8 mouse cellular contexts compared by ENCODE assay signal in genomic region chr6:54565665-54566545, GRCm38 (mm10). TPM values are rescaled to one million over a fixed set of nuclear protein-coding genes. Genes with fewer than 3 reads are reported as not detected.
DNase-seq lines count a peak whose midpoint lies in the region; ATAC-seq and TF ChIP-seq lines count a peak whose summit lies in the region.

Scrn1 (minus strand) TSS chr6:54566489.

- H3K4me2 ChIP-seq in forebrain, embryonic 15.5 days (replicated peaks): peak within 1 kb of the TSS; percentile 69
- H3K4me2 ChIP-seq in heart, postnatal 0 days (ENCODE audit: low read depth, low read length): peak within 1 kb of the TSS; percentile 86
- H3K4me2 ChIP-seq in liver, embryonic 14.5 days (ENCODE audit: low read depth): peak within 1 kb of the TSS; percentile 57
- peak within 1 kb of the TSS; percentile 80 for H3K4me2 ChIP-seq in neural tube, embryonic 14.5 days (ENCODE audit: low read depth, low read length)

- under 1% methylated on average over 59 of the region's 60 CpGs for WGBS in forebrain, embryonic 15.5 days
- WGBS in heart, postnatal 0 days: 2% methylated on average over 60 of the region's 60 CpGs
- WGBS in liver, embryonic 14.5 days (ENCODE audit: insufficient replicate concordance): 1% methylated on average over 60 of the region's 60 CpGs
- WGBS in neural tube, embryonic 14.5 days: under 1% methylated on average over 60 of the region's 60 CpGs

- H3K9ac ChIP-seq in forebrain, embryonic 15.5 days (replicated peaks): peak within 1 kb of the TSS; percentile 91
- H3K9ac ChIP-seq in heart, postnatal 0 days (replicated peaks; ENCODE audit: low read depth, low read length): peak within 1 kb of the TSS; percentile 44
- H3K9ac ChIP-seq in liver, embryonic 14.5 days (replicated peaks): no peak within 1 kb of the TSS
- peak within 1 kb of the TSS; percentile 63 for H3K9ac ChIP-seq in neural tube, embryonic 14.5 days (replicated peaks; ENCODE audit: low read depth, low read length)

- no peak for TF ChIP-seq EP300 in heart, postnatal 0 days (IDR thresholded peaks at IDR 0.05; ENCODE audit: low read depth)
- no peak for TF ChIP-seq EP300 in liver, embryonic 14.5 days (IDR thresholded peaks at IDR 0.05; ENCODE audit: low read depth)

- peaks cover 65% of the 10 kb centered on the region for H3K4me1 ChIP-seq in forebrain, embryonic 15.5 days
- no peaks in the 10 kb centered on the region for H3K4me1 ChIP-seq in heart, postnatal 0 days (ENCODE audit: control insufficient read depth, insufficient read depth)
- H3K4me1 ChIP-seq in liver, embryonic 14.5 days (replicated peaks; ENCODE audit: control insufficient read depth in 2 of 2, insufficient read depth in 2 of 2, low read length in 1 of 2): no peaks in the 10 kb centered on the region
- H3K4me1 ChIP-seq in neural tube, embryonic 14.5 days (ENCODE audit: control insufficient read depth, insufficient read depth, low read length): peaks cover 18% of the 10 kb centered on the region

- DNase-seq in MN1 (ENCODE audit: low spot score): peak; percentile 62
- peak; percentile 70 for DNase-seq in cerebellum, adult 11 months
- DNase-seq in heart, postnatal 0 days (ENCODE audit: low spot score): no peak
- peak; percentile 74 for DNase-seq in layer of hippocampus, adult 11-12 months (ENCODE audit: low spot score)
- DNase-seq in liver, embryonic 14.5 days (ENCODE audit: low read depth in 3 of 3, low spot score in 3 of 3): no peak
- DNase-seq in thymus, postnatal 36 days: peak; percentile 34 to 49

- H3K27ac ChIP-seq in forebrain, embryonic 15.5 days (replicated peaks): peak within 1 kb of the TSS; percentile 96
- H3K27ac ChIP-seq in heart, postnatal 0 days (ENCODE audit: low read depth): 0 out of 2 replicates have a peak within 1 kb of the TSS, but pooled peaks have one; percentile 11
- H3K27ac ChIP-seq in liver, embryonic 14.5 days: no peak within 1 kb of the TSS
- H3K27ac ChIP-seq in neural tube, embryonic 14.5 days (ENCODE audit: low read depth, low read length): peak within 1 kb of the TSS; percentile 88

- peak; percentile 85 for ATAC-seq in forebrain, embryonic 15.5 days (replicated peaks)
- peak; percentile 79 for ATAC-seq in heart, postnatal 0 days (ENCODE audit: insufficient read depth, low read depth)
- ATAC-seq in liver, embryonic 14.5 days (ENCODE audit: insufficient read depth): no peak
- ATAC-seq in neural tube, embryonic 14.5 days (ENCODE audit: low read depth): peak; percentile 86

- H3K4me3 ChIP-seq in forebrain, embryonic 15.5 days: peak within 1 kb of the TSS; percentile 64
- peak within 1 kb of the TSS; percentile 58 for H3K4me3 ChIP-seq in heart, postnatal 0 days (ENCODE audit: low read depth, low read length)
- peak within 1 kb of the TSS; percentile 37 to 39 for H3K4me3 ChIP-seq in liver, embryonic 14.5 days (ENCODE audit: insufficient read depth in 1 of 2, low read depth in 2 of 2, low read length in 2 of 2)
- H3K4me3 ChIP-seq in neural tube, embryonic 14.5 days (ENCODE audit: low read depth, low read length): peak within 1 kb of the TSS; percentile 62

- TF ChIP-seq CTCF in heart, postnatal 0 days (IDR thresholded peaks at IDR 0.05; ENCODE audit: low read depth): no peak
- TF ChIP-seq CTCF in liver, embryonic 14.5 days (IDR thresholded peaks at IDR 0.05; ENCODE audit: low read depth): no peak

- no peaks in the 10 kb centered on the region for H3K36me3 ChIP-seq in forebrain, embryonic 15.5 days
- H3K36me3 ChIP-seq in heart, postnatal 0 days (replicated peaks; ENCODE audit: control insufficient read depth, insufficient read depth, low read length): no peaks in the 10 kb centered on the region
- no peaks in the 10 kb centered on the region for H3K36me3 ChIP-seq in liver, embryonic 14.5 days (replicated peaks; ENCODE audit: control insufficient read depth, insufficient read depth, low read depth)
- no peaks in the 10 kb centered on the region for H3K36me3 ChIP-seq in neural tube, embryonic 14.5 days (ENCODE audit: control insufficient read depth, insufficient read depth, low read length)

- H3K27me3 ChIP-seq in forebrain, embryonic 15.5 days: no peaks in the 10 kb centered on the region
- 0 out of 2 replicates have a peak, but pooled peaks cover 12% of the 10 kb centered on the region for H3K27me3 ChIP-seq in heart, postnatal 0 days (ENCODE audit: control insufficient read depth, insufficient read depth, low read length)
- H3K27me3 ChIP-seq in liver, embryonic 14.5 days (ENCODE audit: control insufficient read depth, insufficient read depth, low read length): peaks cover 28% of the 10 kb centered on the region
- H3K27me3 ChIP-seq in neural tube, embryonic 14.5 days (ENCODE audit: control insufficient read depth, insufficient read depth, low read length): no peaks in the 10 kb centered on the region

- H3K9me3 ChIP-seq in forebrain, embryonic 15.5 days: no peaks in the 10 kb centered on the region
- no peaks in the 10 kb centered on the region for H3K9me3 ChIP-seq in heart, postnatal 0 days (replicated peaks; ENCODE audit: control insufficient read depth, low read length)
- H3K9me3 ChIP-seq in liver, embryonic 14.5 days (ENCODE audit: control insufficient read depth, low read length): no peaks in the 10 kb centered on the region
- H3K9me3 ChIP-seq in neural tube, embryonic 14.5 days (ENCODE audit: control insufficient read depth, low read length): no peaks in the 10 kb centered on the region

RNA-seq across cellular contexts. Expression of gene Scrn1, which starts in this region (rescaled TPM):
- polyA plus RNA-seq in forebrain, embryonic 15.5 days (2015; fragmentation: Nextera tagmentation; extraction: Ambion mirVana): 135 TPM in 2 replicates
- 8.9 and 14.5 TPM in 2 replicates for total RNA-seq in heart, postnatal 0 days (2014; rRNA removed; ENCODE audit: low replicate concordance)
- 7.4 and 8.3 TPM in 2 replicates for polyA plus RNA-seq in heart, postnatal 0 days (2015; fragmentation: Nextera tagmentation; extraction: Ambion mirVana)
- polyA plus RNA-seq in liver, embryonic 14.5 days (2012; rRNA removed): 0.10 and 0.13 TPM in 2 replicates
- 0.08 and 0.24 TPM in 2 replicates for polyA plus RNA-seq in liver, embryonic 14.5 days (2014; fragmentation: Nextera tagmentation; extraction: Ambion mirVana)
- polyA plus RNA-seq in neural tube, embryonic 14.5 days (2014; fragmentation: Nextera tagmentation; extraction: Ambion mirVana): 109 and 110 TPM in 2 replicates

Comparison
In these comparisons a context has a peak if more than half of its experiments do, and no peak if none do; other contexts are left out.
1. RNA of gene Scrn1 (polyA plus RNA-seq): 135 TPM in forebrain, embryonic 15.5 days and 109 to 110 TPM in neural tube, embryonic 14.5 days; 7.4 to 8.3 TPM in heart, postnatal 0 days and 0.08 to 0.24 TPM in liver, embryonic 14.5 days; every median in the first group is over 10 times any median in the second.
2. DNase-seq: peak in MN1 (single experiment), cerebellum, adult 11 months (single experiment), layer of hippocampus, adult 11-12 months (single experiment) and thymus, postnatal 36 days (2 of 2); none in heart, postnatal 0 days (single experiment) and liver, embryonic 14.5 days (0 of 3).
3. Peak in every context shown above with its lines, with median percentiles within 50 percentile points of each other: H3K4me2 ChIP-seq and H3K4me3 ChIP-seq.